Mouse (Mus musculus) central nervous system, embryonic 18 days (tissue): ENCODE results near the gene Lcp2. TPM values are rescaled to one million over a fixed set of nuclear protein-coding genes. Genes with fewer than 3 reads are reported as not detected.

ENCODE experiments used
- polyA plus RNA-seq: library from polyadenylated mRNA; depleted of rRNA; stranded (reverse); fragments of >200 nt; gene quantifications from 2 replicates; pipeline ENCODE4 v1.2.3, GENCODE M21; 2012; rRNA removed

The Lcp2 gene
- 2.4 and 2.5 TPM in 2 replicates for polyA plus RNA-seq

GRCm38 (mm10) chr11:34046767-34047541 lies at the start of gene Lcp2:
Lcp2 (plus strand) TSS chr11:34046920.

GRCm38 (mm10) chr11:34098422-34098821 lies 51.7 kb downstream of the Lcp2 start, which contains the start of gene 4930469K13Rik:
4930469K13Rik (minus strand) TSS chr11:34098554.

Other genes with a start within 250 kb of the Lcp2 start
- gene Kcnmb1, start 83.9 kb upstream of the Lcp2 start, polyA plus RNA-seq = 0.16 and 0.19 TPM in 2 replicates
- gene Kcnip1, start 53.8 kb upstream of the Lcp2 start, polyA plus RNA-seq = 66.0 and 72.3 TPM in 2 replicates
- gene 4930469K13Rik, start 51.6 kb downstream of the Lcp2 start, polyA plus RNA-seq = not detected in 2 replicates
- gene Foxi1, start 161.2 kb downstream of the Lcp2 start, polyA plus RNA-seq = not detected in 2 replicates